Mouse (Mus musculus): ENCODE results near the gene 1810049J17Rik. TPM values are rescaled to one million over a fixed set of nuclear protein-coding genes. Genes with fewer than 3 reads are reported as not detected.

1810049J17Rik gene
- polyA plus RNA-seq, 1 experiment from 2014 or later: not detected

- Histone ChIP-seq H3K36me3 (peaks cover 32% of the 10 kb centered on the region), H3K4me1 (peaks cover 8% of the 10 kb centered on the region; the same call in 1 of the 2 replicates), H3K4me3 (no peak overlapping the region), H3K27me3 (no peaks in the 10 kb centered on the region), H3K27ac (no peak overlapping the region), H3K9ac (no peak overlapping the region), H3K9me3 (no peaks in the 10 kb centered on the region), H3K4me2 (no peak overlapping the region)
- ATAC-seq (ENCODE audit: insufficient number of reproducible peaks, insufficient read depth, low FRiP score, low TSS enrichment, low read depth): no peak
- 55% methylated on average over 4 of the region's 4 CpGs for WGBS
Observed at GRCm38 (mm10) chr15:12341401-12341758, 19.7 kb upstream of the 1810049J17Rik start.

- Histone ChIP-seq H3K4me3 (no peak overlapping the region), H3K27me3 (no peaks in the 10 kb centered on the region), H3K9ac (no peak overlapping the region), H3K36me3 (peaks cover 32% of the 10 kb centered on the region), H3K4me1 (peaks cover 8% of the 10 kb centered on the region; the same call in 1 of the 2 replicates), H3K9me3 (no peaks in the 10 kb centered on the region), H3K4me2 (no peak overlapping the region), H3K27ac (no peak overlapping the region)
- 72% methylated on average over 5 of the region's 5 CpGs for WGBS
- no peak for ATAC-seq (ENCODE audit: insufficient number of reproducible peaks, insufficient read depth, low FRiP score, low TSS enrichment, low read depth)
Observed at GRCm38 (mm10) chr15:12340536-12341400, 19.1 kb upstream of the 1810049J17Rik start.

- peaks cover 8% of the 10 kb centered on the region for H3K36me3 ChIP-seq
- 53% methylated on average over 3 of the region's 3 CpGs for WGBS
- H3K4me2 ChIP-seq: no peak overlapping the region
- peaks cover 12% of the 10 kb centered on the region; the same call in 1 of the 2 replicates for H3K4me1 ChIP-seq
- no peak for ATAC-seq (ENCODE audit: insufficient number of reproducible peaks, insufficient read depth, low FRiP score, low TSS enrichment, low read depth)
- no peak overlapping the region for H3K4me3 ChIP-seq
- H3K9me3 ChIP-seq: no peaks in the 10 kb centered on the region
- H3K27me3 ChIP-seq: no peaks in the 10 kb centered on the region
- no peak overlapping the region for H3K9ac ChIP-seq
- H3K27ac ChIP-seq: no peak overlapping the region
Observed at GRCm38 (mm10) chr15:12337779-12338137, 16.1 kb upstream of the 1810049J17Rik start.

- Histone ChIP-seq H3K4me2 (no peak overlapping the region), H3K36me3 (peaks cover 5% of the 10 kb centered on the region; the same call in 1 of the 2 replicates), H3K4me1 (peaks cover 12% of the 10 kb centered on the region; the same call in 1 of the 2 replicates), H3K27ac (no peak overlapping the region), H3K9ac (no peak overlapping the region), H3K9me3 (no peaks in the 10 kb centered on the region), H3K27me3 (no peaks in the 10 kb centered on the region), H3K4me3 (no peak overlapping the region)
- 88% methylated on average over 4 of the region's 4 CpGs for WGBS
- no peak for ATAC-seq (ENCODE audit: insufficient number of reproducible peaks, insufficient read depth, low FRiP score, low TSS enrichment, low read depth)
Observed at GRCm38 (mm10) chr15:12337030-12337778, 15.5 kb upstream of the 1810049J17Rik start.

GRCm38 (mm10) chr15:12334381-12334780 is 12.7 kb upstream of the 1810049J17Rik start:
- WGBS: 82% methylated on average over 4 of the region's 4 CpGs
- no peaks in the 10 kb centered on the region for H3K27me3 ChIP-seq
- H3K4me3 ChIP-seq: no peak overlapping the region
- peaks cover 27% of the 10 kb centered on the region for H3K4me1 ChIP-seq
- no peak overlapping the region for H3K9ac ChIP-seq
- H3K4me2 ChIP-seq: no peak overlapping the region
- H3K36me3 ChIP-seq: no peaks in the 10 kb centered on the region
- ATAC-seq (ENCODE audit: insufficient number of reproducible peaks, insufficient read depth, low FRiP score, low TSS enrichment, low read depth): no peak
- H3K27ac ChIP-seq: no peak overlapping the region
- no peaks in the 10 kb centered on the region for H3K9me3 ChIP-seq

GRCm38 (mm10) chr15:12331300-12331699 is 9.6 kb upstream of the 1810049J17Rik start:
- no peaks in the 10 kb centered on the region for H3K27me3 ChIP-seq
- H3K36me3 ChIP-seq: no peaks in the 10 kb centered on the region
- no peak overlapping the region for H3K9ac ChIP-seq
- 56% methylated on average over 1 of the region's 1 CpGs for WGBS
- 0 out of 2 replicates have a peak, but pooled peaks have one; percentile 43 for ATAC-seq (ENCODE audit: insufficient number of reproducible peaks, insufficient read depth, low FRiP score, low TSS enrichment, low read depth)
- no peak overlapping the region for H3K4me3 ChIP-seq
- H3K27ac ChIP-seq: no peak overlapping the region; the same call in 1 of the 2 replicates
- peaks cover 22% of the 10 kb centered on the region for H3K4me1 ChIP-seq
- H3K4me2 ChIP-seq: no peak overlapping the region
- no peaks in the 10 kb centered on the region for H3K9me3 ChIP-seq

- Histone ChIP-seq H3K4me3 (no peak overlapping the region), H3K4me2 (no peak overlapping the region), H3K36me3 (no peaks in the 10 kb centered on the region; the same call in 1 of the 2 replicates), H3K9me3 (no peaks in the 10 kb centered on the region), H3K27ac (peak overlapping the region; percentile 33; the same call in 1 of the 2 replicates), H3K4me1 (peaks cover 22% of the 10 kb centered on the region), H3K9ac (no peak overlapping the region), H3K27me3 (no peaks in the 10 kb centered on the region)
- ATAC-seq (ENCODE audit: insufficient number of reproducible peaks, insufficient read depth, low FRiP score, low TSS enrichment, low read depth): no peak
Observed at GRCm38 (mm10) chr15:12330892-12331291, 9.2 kb upstream of the 1810049J17Rik start.

- no peak for ATAC-seq (ENCODE audit: insufficient number of reproducible peaks, insufficient read depth, low FRiP score, low TSS enrichment, low read depth)
Observed at GRCm38 (mm10) chr15:12330389-12330788, 8.7 kb upstream of the 1810049J17Rik start.

GRCm38 (mm10) chr15:12324326-12324725 is 2.6 kb upstream of the 1810049J17Rik start:
- Histone ChIP-seq H3K9me3 (no peaks in the 10 kb centered on the region), H3K27me3 (peaks cover 5% of the 10 kb centered on the region), H3K4me2 (peak overlapping the region; percentile 81), H3K9ac (no peak overlapping the region), H3K27ac (no peak overlapping the region), H3K36me3 (peaks cover 5% of the 10 kb centered on the region), H3K4me3 (peak overlapping the region; percentile 99; the same call in 1 of the 2 replicates), H3K4me1 (peaks cover 15% of the 10 kb centered on the region)
- WGBS: 92% methylated on average over 1 of the region's 1 CpGs
- no peak for ATAC-seq (ENCODE audit: insufficient number of reproducible peaks, insufficient read depth, low FRiP score, low TSS enrichment, low read depth)

More at GRCm38 (mm10) chr15:12330389-12330788, 8.7 kb upstream of the 1810049J17Rik start:
- Histone ChIP-seq H3K27ac (peak overlapping the region; percentile 33; the same call in 1 of the 2 replicates), H3K36me3 (peaks cover 5% of the 10 kb centered on the region; the same call in 1 of the 2 replicates), H3K4me1 (peaks cover 25% of the 10 kb centered on the region), H3K4me2 (no peak overlapping the region), H3K9ac (no peak overlapping the region), H3K9me3 (no peaks in the 10 kb centered on the region), H3K4me3 (no peak overlapping the region), H3K27me3 (no peaks in the 10 kb centered on the region)
- WGBS: 93% methylated on average over 3 of the region's 3 CpGs

GRCm38 (mm10) chr15:12322676-12323402 is 1.1 kb upstream of the 1810049J17Rik start:
- Histone ChIP-seq H3K36me3 (peaks cover 5% of the 10 kb centered on the region), H3K9me3 (no peaks in the 10 kb centered on the region), H3K27ac (no peak overlapping the region), H3K27me3 (peaks cover 12% of the 10 kb centered on the region), H3K4me3 (peak overlapping the region; percentile 99), H3K9ac (peak overlapping the region; percentile 99), H3K4me2 (peak overlapping the region; percentile 81), H3K4me1 (peaks cover 15% of the 10 kb centered on the region)
- no peak for ATAC-seq (ENCODE audit: insufficient number of reproducible peaks, insufficient read depth, low FRiP score, low TSS enrichment, low read depth)
- 3% methylated on average over 9 of the region's 9 CpGs for WGBS

Data from embryonic facial prominence, embryonic 13.5 days (tissue).